Mouse (Mus musculus) cerebellum, postnatal 14 days (tissue): Measurements from ENCODE around the gene Gm17364.
"Not testable (repeated sequence)": the region's sequence is repeated elsewhere in the genome, so short reads cannot be mapped to it uniquely, and the experiment has no call there.

Source experiments
- DNase-seq, 2 experiments: peaks; one replicate each; pipeline ENCODE4 v3.0.0; 2021; ENCODE audit warnings: mixed read lengths in 2 of 2

The Gm17364 gene

GRCm38 (mm10) chr13:41273927-41274650, at the start of gene Gm17364:
Gene Gm17364 (minus strand): TSS chr13:41273977.
- DNase-seq = no peak

GRCm38 (mm10) chr13:41321433-41321832, 47.7 kb upstream of the Gm17364 start:
- no peak for DNase-seq

- no peak for DNase-seq
Observed at GRCm38 (mm10) chr13:41320749-41321148, 47.0 kb upstream of the Gm17364 start.

- peak; percentile 74 to 89 for DNase-seq
Observed at GRCm38 (mm10) chr13:41302716-41303115, 28.9 kb upstream of the Gm17364 start.

- DNase-seq = no peak
Observed at GRCm38 (mm10) chr13:41300037-41300436, 26.3 kb upstream of the Gm17364 start.

- no peak for DNase-seq
Observed at GRCm38 (mm10) chr13:41298996-41299395, 25.2 kb upstream of the Gm17364 start.

- no peak for DNase-seq
Observed at GRCm38 (mm10) chr13:41298533-41298932, 24.8 kb upstream of the Gm17364 start.

GRCm38 (mm10) chr13:41296396-41296795, 22.6 kb upstream of the Gm17364 start:
- peak; percentile 58 for DNase-seq

GRCm38 (mm10) chr13:41295886-41296285, 22.1 kb upstream of the Gm17364 start:
- peak in 1 of 2 experiments; percentile 13 for DNase-seq

GRCm38 (mm10) chr13:41293595-41293994, 19.8 kb upstream of the Gm17364 start:
- no peak for DNase-seq

GRCm38 (mm10) chr13:41291466-41291974, 17.7 kb upstream of the Gm17364 start:
- no peak for DNase-seq

- no peak for DNase-seq
Observed at GRCm38 (mm10) chr13:41286285-41286684, 12.5 kb upstream of the Gm17364 start.

- DNase-seq = no peak
Observed at GRCm38 (mm10) chr13:41285448-41285847, 11.7 kb upstream of the Gm17364 start.

GRCm38 (mm10) chr13:41283256-41283655, 9.5 kb upstream of the Gm17364 start:
- peak; percentile 82 to 90 for DNase-seq

GRCm38 (mm10) chr13:41280696-41281095, 6.9 kb upstream of the Gm17364 start:
- no peak for DNase-seq

GRCm38 (mm10) chr13:41267827-41268408, 5.9 kb downstream of the Gm17364 start:
- DNase-seq = peak in 1 of 2 experiments; percentile 31

GRCm38 (mm10) chr13:41263304-41264006, 10.3 kb downstream of the Gm17364 start:
- no peak for DNase-seq

GRCm38 (mm10) chr13:41261617-41262016, 12.2 kb downstream of the Gm17364 start:
- DNase-seq = not testable (repeated sequence)

GRCm38 (mm10) chr13:41257851-41258250, 15.9 kb downstream of the Gm17364 start:
- no peak for DNase-seq

GRCm38 (mm10) chr13:41256962-41257361, 16.8 kb downstream of the Gm17364 start:
- no peak for DNase-seq

- no peak for DNase-seq
Observed at GRCm38 (mm10) chr13:41256126-41256525, 17.7 kb downstream of the Gm17364 start.

GRCm38 (mm10) chr13:41252736-41253135, 21.0 kb downstream of the Gm17364 start:
- no peak for DNase-seq

- DNase-seq = no peak
Observed at GRCm38 (mm10) chr13:41252141-41252540, 21.6 kb downstream of the Gm17364 start.

- DNase-seq = no peak
Observed at GRCm38 (mm10) chr13:41251667-41252066, 22.1 kb downstream of the Gm17364 start.
